Mouse (Mus musculus) embryonic stem cell, embryonic (primary cell): Measurements from ENCODE around the gene Cbll1.

Experiments
- CTCF ChIA-PET, 4 experiments: fragments of 300-600 bp in 2 of 4; fragments of 350-600 bp in 2 of 4; sonication (Branson Sonifier 250); formaldehyde crosslinking; loops; one replicate each; lab custom pipeline; 2022; ENCODE audit warnings: inconsistent platforms in 2 of 4; lab: Charles Lee
- POLR2A ChIA-PET, 4 experiments: fragments of 300-600 bp in 2 of 4; fragments of 350-600 bp in 2 of 4; sonication (Branson Sonifier 250); formaldehyde crosslinking; loops; one replicate each; lab custom pipeline; 2022; ENCODE audit warnings: antibody characterized with exemption in 4 of 4, inconsistent platforms in 1 of 4; lab: Charles Lee

Cbll1 gene

GRCm38 (mm10) chr12:31499314-31500131, at the start of gene Cbll1:
Gene Cbll1 (minus strand): TSS chr12:31499616.
- ChIA-PET CTCF (interaction anchor here in 1 of 4 experiments (1.9 kb wide), 1 partner anchor 427 kb away, joined by 6 read pairs; no protein-coding TSS in a partner anchor), POLR2A (interaction anchor here in 3 of 4 experiments (0.6 to 3.8 kb wide), 34 partner anchors 10 to 1342 kb away, joined by 3 to 37 read pairs (median 4); partner anchors contain the start of genes Hbp1 (in 3 of the 3), Bcap29 (in 1 of the 3) and Dld (in 1 of the 3))

DNA sequence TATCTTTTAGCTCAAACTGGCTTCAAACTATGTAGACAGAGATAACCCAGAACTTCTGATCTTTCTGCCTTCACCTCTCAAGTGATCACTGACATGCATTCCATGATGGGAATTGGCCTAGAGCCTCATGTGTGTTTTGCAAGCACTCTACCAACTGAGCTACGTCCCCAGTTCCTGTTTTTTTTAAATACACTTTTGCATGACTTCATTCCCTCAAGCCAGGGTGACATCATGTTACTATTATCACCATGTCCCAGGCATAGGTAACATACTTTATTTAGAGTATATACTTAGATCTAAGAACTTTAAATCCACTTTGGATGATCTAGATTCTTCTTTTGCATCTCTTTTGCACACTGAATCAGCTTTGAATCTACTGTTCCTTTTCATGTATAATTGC, 46.6 kb upstream of the Cbll1 start:
- ChIA-PET CTCF (no interaction called here), POLR2A (interaction anchor here in 1 of 4 experiments (1.0 kb wide), 2 partner anchors 108 to 185 kb away, joined by 3 to 4 read pairs; no protein-coding TSS in a partner anchor)

GRCm38 (mm10) chr12:31545219-31545618, 45.8 kb upstream of the Cbll1 start:
- ChIA-PET POLR2A (interaction anchor here in 1 of 4 experiments (1.0 kb wide), 1 partner anchor 186 kb away, joined by 3 read pairs; no protein-coding TSS in a partner anchor), CTCF (no interaction called here)

DNA sequence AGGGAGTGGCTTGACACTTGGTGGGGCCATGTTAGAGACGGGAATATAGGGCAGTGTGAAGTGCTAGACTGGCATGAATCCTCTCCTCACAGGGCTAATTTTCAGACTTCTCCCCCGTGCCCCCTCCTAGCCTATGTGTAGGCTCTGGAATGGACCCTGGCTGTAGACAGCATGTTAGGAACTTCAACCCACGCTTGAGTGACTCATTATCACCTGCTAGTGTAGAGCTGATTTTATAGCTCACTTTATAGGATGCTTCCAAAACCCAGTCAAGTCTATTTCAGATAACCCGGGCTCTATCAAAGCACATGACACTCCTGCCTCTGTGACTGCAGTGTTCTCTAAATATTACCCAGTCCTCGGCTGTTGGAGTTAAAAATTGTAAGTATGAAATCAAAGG, 42.1 kb upstream of the Cbll1 start:
- POLR2A ChIA-PET: no interaction called here
- CTCF ChIA-PET: no interaction called here

DNA sequence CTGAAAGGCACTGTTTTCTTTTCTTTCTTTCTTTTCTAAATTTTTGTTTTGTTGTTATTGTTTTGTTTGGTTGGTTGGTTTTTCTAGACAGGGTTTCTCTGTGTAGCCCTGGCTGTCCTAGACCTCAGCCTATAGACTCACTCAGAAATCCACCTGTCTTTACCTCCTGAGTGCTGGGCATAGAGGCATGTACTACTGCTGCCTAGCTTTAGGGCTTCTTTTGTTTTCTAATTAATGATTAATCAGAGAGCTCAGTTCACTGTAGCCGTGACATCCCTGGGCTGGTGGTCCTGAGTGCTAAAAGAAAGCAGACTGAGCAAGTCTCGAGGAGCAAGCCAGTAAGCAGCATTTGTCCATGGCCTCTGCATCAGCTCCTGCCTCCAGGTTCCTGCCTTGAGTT, 40.4 kb upstream of the Cbll1 start:
- CTCF ChIA-PET: no interaction called here

GRCm38 (mm10) chr12:31537515-31538230, 38.3 kb upstream of the Cbll1 start:
- POLR2A ChIA-PET: interaction anchor here in 1 of 4 experiments (0.6 kb wide), 1 partner anchor 16 kb away, joined by 3 read pairs; no protein-coding TSS in a partner anchor
- CTCF ChIA-PET: no interaction called here

More for the DNA sequence above, 40.4 kb upstream of the Cbll1 start:
- POLR2A ChIA-PET: interaction anchor here in 2 of 4 experiments (0.6 to 0.9 kb wide), 2 partner anchors 65 to 97 kb away, joined by 3 read pairs; no protein-coding TSS in a partner anchor

GRCm38 (mm10) chr12:31534060-31534843, 34.8 kb upstream of the Cbll1 start:
- POLR2A ChIA-PET: interaction anchor here in 1 of 4 experiments (1.1 kb wide), 1 partner anchor 99 kb away, joined by 6 read pairs; no protein-coding TSS in a partner anchor
- CTCF ChIA-PET: interaction anchor here in 2 of 4 experiments (0.7 to 1.2 kb wide), 2 partner anchors 86 to 199 kb away, joined by 3 to 4 read pairs; no protein-coding TSS in a partner anchor

GRCm38 (mm10) chr12:31533218-31533908, 33.9 kb upstream of the Cbll1 start:
- CTCF ChIA-PET: interaction anchor here in 2 of 4 experiments (0.7 to 1.2 kb wide), 2 partner anchors 87 to 200 kb away, joined by 3 to 4 read pairs; no protein-coding TSS in a partner anchor
- POLR2A ChIA-PET: interaction anchor here in 2 of 4 experiments (1.1 to 2.6 kb wide), 2 partner anchors 13 to 100 kb away, joined by 6 read pairs; no protein-coding TSS in a partner anchor

- ChIA-PET POLR2A (interaction anchor here in 3 of 4 experiments (0.6 to 2.6 kb wide), 8 partner anchors 9 to 620 kb away, joined by 3 to 7 read pairs (median 4); partner anchors contain the start of genes Cbll1 (in 1 of the 3), Hbp1 (in 1 of the 3) and Sh3yl1 (in 1 of the 3)), CTCF (interaction anchor here in 2 of 4 experiments (0.6 to 0.8 kb wide), 2 partner anchors 62 to 550 kb away, joined by 3 read pairs; no protein-coding TSS in a partner anchor)
Observed at GRCm38 (mm10) chr12:31532054-31532453, 32.6 kb upstream of the Cbll1 start.

GRCm38 (mm10) chr12:31527407-31527806, 28.0 kb upstream of the Cbll1 start:
- CTCF ChIA-PET: no interaction called here

DNA sequence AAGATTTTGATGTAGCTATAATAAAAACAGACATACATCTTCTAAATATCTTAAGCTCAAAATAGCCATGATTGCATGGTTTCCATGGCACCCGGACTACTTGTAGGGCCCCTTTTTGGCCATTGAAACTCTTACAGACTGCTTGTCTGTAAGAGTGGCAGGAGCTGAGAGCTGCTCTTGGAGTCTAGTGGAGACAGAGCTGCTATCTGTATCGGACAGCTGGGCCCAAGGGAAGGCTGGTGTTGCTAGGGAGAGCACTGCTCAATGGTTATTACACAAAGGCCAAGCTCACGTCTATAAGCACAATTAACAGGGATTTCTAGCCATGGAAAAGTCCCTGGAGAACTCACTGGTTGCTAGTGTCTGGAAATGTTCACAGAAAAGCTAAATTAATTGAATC, 22.0 kb upstream of the Cbll1 start:
- POLR2A ChIA-PET: no interaction called here

More at GRCm38 (mm10) chr12:31527407-31527806, 28.0 kb upstream of the Cbll1 start:
- POLR2A ChIA-PET: no interaction called here

DNA sequence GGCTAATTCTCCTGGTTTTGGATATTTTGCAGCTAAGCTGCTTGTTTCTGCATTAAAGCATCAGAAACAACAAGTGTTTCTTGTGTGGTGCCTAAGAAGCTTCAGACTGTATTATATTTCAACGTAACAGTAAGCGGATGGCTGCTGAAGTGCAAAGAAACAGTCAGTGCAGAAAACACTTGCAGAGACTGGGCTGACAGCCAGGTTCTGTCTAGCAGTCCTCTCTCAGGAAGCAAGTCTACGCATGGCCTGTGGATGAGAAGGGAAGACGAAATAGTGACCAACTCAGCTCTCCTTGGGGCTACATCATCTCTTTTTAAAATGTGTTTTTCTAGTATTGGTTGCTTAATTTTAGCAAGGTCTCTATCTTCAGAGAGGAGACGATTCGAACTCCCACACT, 20.7 kb upstream of the Cbll1 start:
- CTCF ChIA-PET: no interaction called here
- POLR2A ChIA-PET: interaction anchor here in 1 of 4 experiments (2.1 kb wide), 1 partner anchor 12 kb away, joined by 6 read pairs; no protein-coding TSS in a partner anchor

More for the DNA sequence above, 22.0 kb upstream of the Cbll1 start:
- CTCF ChIA-PET: no interaction called here

GRCm38 (mm10) chr12:31513724-31514503, 14.5 kb upstream of the Cbll1 start:
- CTCF ChIA-PET: interaction anchor here in 1 of 4 experiments (1.1 kb wide), 1 partner anchor 413 kb away, joined by 3 read pairs; no protein-coding TSS in a partner anchor
- POLR2A ChIA-PET: interaction anchor here in 2 of 4 experiments (0.6 to 1.2 kb wide), 3 partner anchors 13 to 120 kb away, joined by 3 read pairs; no protein-coding TSS in a partner anchor

- ChIA-PET CTCF (interaction anchor here in 1 of 4 experiments (1.0 kb wide), 1 partner anchor 207 kb away, joined by 3 read pairs; no protein-coding TSS in a partner anchor), POLR2A (interaction anchor here in 1 of 4 experiments (1.1 kb wide), 1 partner anchor 121 kb away, joined by 3 read pairs; no protein-coding TSS in a partner anchor)
Observed at GRCm38 (mm10) chr12:31512634-31513411, 13.4 kb upstream of the Cbll1 start.

DNA sequence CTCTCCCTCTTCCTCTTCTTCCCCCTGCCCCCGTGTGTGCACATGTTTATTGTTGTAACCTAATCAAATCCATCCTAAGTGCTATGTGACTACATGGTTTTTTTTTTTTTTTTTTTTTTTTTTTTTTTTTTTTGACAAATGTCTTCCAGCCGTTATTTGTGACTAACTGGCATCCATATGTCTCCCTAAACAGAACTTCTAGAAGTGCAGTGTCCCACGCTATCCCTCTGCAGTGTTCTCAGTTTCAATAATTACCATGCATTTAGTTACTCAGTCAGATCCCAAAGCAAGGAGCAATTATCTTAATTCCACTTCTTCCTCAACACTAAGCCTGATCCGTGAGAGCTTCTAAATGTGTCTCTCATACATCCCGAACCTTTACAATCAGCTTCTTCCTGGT, 11.8 kb upstream of the Cbll1 start:
- CTCF ChIA-PET: no interaction called here
- POLR2A ChIA-PET: no interaction called here
